Mouse (Mus musculus) lung, embryonic 14.5 days (tissue): ENCODE data around the gene Gm20388. TPM values are rescaled to one million over a fixed set of nuclear protein-coding genes. Genes with fewer than 3 reads are reported as not detected.

Experiments
- ATAC-seq: fragments of 200-750 bp; cut with Nextera tagmentation; 2 replicates; pipeline ENCODE4 v1.8.0; 2017; ENCODE audit warnings: mild to moderate bottlenecking, moderate TSS enrichment, moderate library complexity; ENCODE audit not compliant: insufficient read depth
- DNase-seq: peaks from one replicate; pipeline ENCODE4 v3.0.0-alpha.2; 2015
- H3K27ac ChIP-seq: fragments of 300-500 bp; sonication (generic); 2 replicates; pipeline ENCODE4 v1.5.1; 2014; ENCODE audit warnings: low read depth, mild to moderate bottlenecking, moderate library complexity
- H3K27me3 ChIP-seq: fragments of 300-500 bp; sonication (generic); 2 replicates; pipeline ENCODE4 v1.6.1; 2014; ENCODE audit warnings: low read length, control low read depth; ENCODE audit not compliant: insufficient read depth
- H3K36me3 ChIP-seq: fragments of 300-500 bp; sonication (generic); 2 replicates; pipeline ENCODE4 v1.6.1; 2014; ENCODE audit warnings: control low read depth; ENCODE audit not compliant: insufficient read depth
- H3K4me1 ChIP-seq: fragments of 300-500 bp; sonication (generic); 2 replicates; pipeline ENCODE4 v1.6.1; 2014; ENCODE audit warnings: antibody characterized with exemption, control low read depth; ENCODE audit not compliant: insufficient read depth
- H3K4me2 ChIP-seq: fragments of 300-500 bp; sonication (generic); 2 replicates; pipeline ENCODE4 v1.6.1; 2014; ENCODE audit warnings: mild to moderate bottlenecking
- H3K4me3 ChIP-seq: fragments of 300-500 bp; sonication (generic); 2 replicates; pipeline ENCODE4 v1.5.1; 2014; ENCODE audit warnings: low read depth, low read length
- H3K9ac ChIP-seq: fragments of 300-500 bp; sonication (generic); 2 replicates; pipeline ENCODE4 v1.6.1; 2014
- H3K9me3 ChIP-seq: fragments of 300-500 bp; sonication (generic); 2 replicates; pipeline ENCODE4 v1.6.1; 2016; ENCODE audit warnings: low read depth, low read length, control low read depth
- CTCF ChIP-seq: IDR thresholded peaks from 2 replicates; pipeline ENCODE4 v1.5.1; 2016; ENCODE audit warnings: antibody characterized with exemption, low read depth
- WGBS: fragments of 180-500 bp; shearing (Covaris S2); extraction: QIAGEN DNeasy Blood & Tissue Kit; methylation state at CpG from one replicate; pipeline ENCODE4 v1.1.7; 2014; 5-methylcytosine and 5-hydroxymethylcytosine counted together
- polyA plus RNA-seq: library from polyadenylated mRNA; unstranded; fragments of >200 nt; fragmentation: Nextera tagmentation; extraction: Ambion mirVana; gene quantifications from 2 replicates; pipeline ENCODE4 v1.2.1, GENCODE M21; 2014

Gene Gm20388
- polyA plus RNA-seq, 1 experiment from 2014 or later = not detected

DNA sequence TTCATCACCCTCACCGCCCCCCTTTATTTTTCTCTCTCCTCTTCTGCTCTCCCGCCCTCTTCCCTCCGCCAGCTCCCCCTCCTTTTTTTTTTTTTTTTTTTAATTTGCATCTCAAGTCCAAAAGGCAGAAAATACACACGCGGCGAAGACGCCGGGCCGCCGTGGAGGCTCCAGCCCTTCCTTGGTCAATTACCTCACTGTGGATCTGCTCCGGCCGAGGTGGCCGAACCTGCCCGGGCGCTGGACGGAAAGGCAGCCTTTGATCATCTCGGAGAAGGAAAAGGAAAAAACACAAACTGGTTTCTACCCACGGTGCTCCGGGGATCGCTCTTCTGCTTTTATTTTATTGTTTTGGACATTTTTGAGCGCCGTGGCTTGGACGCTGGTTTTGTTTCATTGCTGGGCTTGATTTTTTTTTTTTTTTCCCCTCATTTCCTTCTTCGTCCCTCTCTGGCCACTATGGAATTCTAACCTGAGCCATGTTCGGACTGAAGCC is 578.0 kb downstream of the Gm20388 start:
- 0% methylated on average over 25 of the region's 25 CpGs for WGBS
- no peak for DNase-seq

GRCm38 (mm10) chr8:120489142-120489754 is 578.6 kb downstream of the Gm20388 start:
- peaks cover 61% of the 10 kb centered on the region for H3K4me1 ChIP-seq
- peak overlapping the region; percentile 85 for H3K9ac ChIP-seq
- H3K4me3 ChIP-seq = peak overlapping the region; percentile 78
- H3K9me3 ChIP-seq = no peaks in the 10 kb centered on the region
- no peak for ATAC-seq
- no peak for TF ChIP-seq CTCF
- H3K4me2 ChIP-seq = peak overlapping the region; percentile 99
- under 1% methylated on average over 73 of the region's 73 CpGs for WGBS
- DNase-seq = peak; percentile 60
- 0 out of 2 replicates have a peak, but pooled peaks cover 3% of the 10 kb centered on the region for H3K27me3 ChIP-seq
- H3K27ac ChIP-seq = peak overlapping the region; percentile 97
- H3K36me3 ChIP-seq = no peaks in the 10 kb centered on the region

More for the DNA sequence above, 578.0 kb downstream of the Gm20388 start:
- peak overlapping the region; percentile 99 for H3K4me2 ChIP-seq
- H3K4me3 ChIP-seq = peak overlapping the region; percentile 78
- no peak for TF ChIP-seq CTCF
- H3K27ac ChIP-seq = peak overlapping the region; percentile 97
- H3K9me3 ChIP-seq = no peaks in the 10 kb centered on the region
- 0 out of 2 replicates have a peak, but pooled peaks cover 3% of the 10 kb centered on the region for H3K27me3 ChIP-seq
- H3K9ac ChIP-seq = peak overlapping the region; percentile 85
- no peaks in the 10 kb centered on the region for H3K36me3 ChIP-seq
- H3K4me1 ChIP-seq = peaks cover 56% of the 10 kb centered on the region
- no peak for ATAC-seq

DNA sequence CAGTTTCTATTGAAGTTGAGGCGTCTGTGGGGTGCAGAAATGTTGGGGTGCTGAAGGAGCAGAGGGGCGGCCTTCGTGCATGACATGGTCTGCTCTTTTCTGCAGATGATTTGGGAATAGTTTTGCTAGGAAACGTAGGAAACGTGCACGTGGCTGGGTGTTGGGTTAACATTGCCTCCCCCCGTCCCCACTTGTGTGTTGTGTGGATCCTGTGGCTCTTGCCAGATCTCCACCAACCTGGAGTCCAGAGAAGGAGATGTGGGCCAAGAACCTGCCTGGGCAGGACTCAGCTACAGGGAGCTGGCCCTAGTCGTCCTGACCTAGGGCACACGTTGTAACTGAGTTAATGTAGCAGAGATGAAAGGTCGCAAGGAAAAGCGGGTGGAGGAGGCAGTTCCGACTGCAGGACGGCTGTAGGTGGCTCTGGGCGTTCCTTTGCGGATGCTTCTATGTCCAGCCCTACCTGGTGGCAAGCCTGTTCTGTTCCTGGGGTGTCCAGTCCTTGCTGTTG is 579.2 kb downstream of the Gm20388 start:
- Histone ChIP-seq H3K4me1 (peaks cover 67% of the 10 kb centered on the region), H3K4me3 (peak overlapping the region; percentile 78), H3K27ac (peak overlapping the region; percentile 63)

GRCm38 (mm10) chr8:120490354-120491141 is 579.9 kb downstream of the Gm20388 start:
- Histone ChIP-seq H3K4me2 (peak overlapping the region; percentile 99), H3K9ac (peak overlapping the region; percentile 85), H3K4me3 (peak overlapping the region; percentile 78), H3K27me3 (no peaks in the 10 kb centered on the region), H3K27ac (peak overlapping the region; percentile 63), H3K4me1 (peaks cover 69% of the 10 kb centered on the region), H3K9me3 (no peaks in the 10 kb centered on the region), H3K36me3 (no peaks in the 10 kb centered on the region)
- ATAC-seq (no peak), DNase-seq (no peak)
- WGBS = 34% methylated on average over 12 of the region's 12 CpGs
- TF ChIP-seq CTCF = no peak

More for the DNA sequence above, 579.2 kb downstream of the Gm20388 start:
- Histone ChIP-seq H3K4me2 (peak overlapping the region; percentile 99), H3K9me3 (no peaks in the 10 kb centered on the region), H3K27me3 (no peaks in the 10 kb centered on the region), H3K9ac (peak overlapping the region; percentile 85), H3K36me3 (no peaks in the 10 kb centered on the region)
- no peak for TF ChIP-seq CTCF
- 13% methylated on average over 15 of the region's 15 CpGs for WGBS
- DNase-seq (no peak), ATAC-seq (no peak)

- Histone ChIP-seq H3K4me1 (peaks cover 69% of the 10 kb centered on the region), H3K9ac (no peak overlapping the region), H3K27me3 (no peaks in the 10 kb centered on the region), H3K4me2 (peak overlapping the region; percentile 99), H3K36me3 (no peaks in the 10 kb centered on the region), H3K27ac (peak overlapping the region; percentile 31; the same call in 1 of the 2 replicates), H3K9me3 (no peaks in the 10 kb centered on the region), H3K4me3 (peak overlapping the region; percentile 78)
- TF ChIP-seq CTCF = no peak; the same call in 1 of the 2 replicates
- ATAC-seq = no peak
- WGBS = 58% methylated on average over 5 of the region's 5 CpGs
- no peak for DNase-seq
Observed at GRCm38 (mm10) chr8:120491166-120491793, 580.6 kb downstream of the Gm20388 start.

DNA sequence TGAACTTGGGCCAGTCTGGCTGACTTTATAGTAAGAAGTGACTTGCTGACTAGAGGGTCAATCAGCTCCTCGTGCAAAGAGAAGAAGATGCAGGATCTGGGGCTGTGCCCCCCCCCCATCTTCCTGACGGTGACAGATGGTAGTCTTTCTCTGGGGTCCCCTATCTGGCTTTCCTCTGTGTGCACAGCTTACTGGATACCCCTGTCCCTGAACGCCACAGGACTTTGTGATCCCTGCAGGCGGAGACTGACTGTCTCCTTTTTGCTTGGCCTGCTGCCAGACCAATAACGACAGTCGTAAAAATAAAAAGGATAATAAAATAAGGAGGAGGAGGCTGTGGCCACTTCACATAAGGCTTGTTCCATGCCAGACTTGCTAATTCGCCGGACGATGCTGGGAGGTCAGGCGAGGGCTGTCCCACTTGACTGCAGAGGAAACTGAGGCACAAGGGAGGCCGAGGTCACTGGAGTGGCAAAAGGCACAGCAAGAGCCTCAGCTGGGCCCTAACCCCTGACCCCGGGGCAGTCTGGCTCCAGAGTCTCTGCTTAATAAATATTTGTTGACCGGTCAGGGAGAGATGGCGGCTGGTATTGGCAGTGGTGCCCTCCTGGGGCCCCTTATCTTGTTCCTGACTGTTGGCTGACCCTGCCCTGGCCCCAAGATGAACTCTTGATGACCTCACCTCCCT is 581.7 kb downstream of the Gm20388 start:
- H3K4me2 ChIP-seq = peak overlapping the region; percentile 99; the same call in 1 of the 2 replicates
- 19% methylated on average over 14 of the region's 14 CpGs for WGBS
- TF ChIP-seq CTCF = no peak
- ATAC-seq = no peak
- no peaks in the 10 kb centered on the region for H3K36me3 ChIP-seq
- H3K9ac ChIP-seq = no peak overlapping the region
- DNase-seq = peak; percentile 80
- H3K27me3 ChIP-seq = no peaks in the 10 kb centered on the region
- H3K9me3 ChIP-seq = no peaks in the 10 kb centered on the region
- no peak overlapping the region for H3K27ac ChIP-seq
- peaks cover 70% of the 10 kb centered on the region for H3K4me1 ChIP-seq
- H3K4me3 ChIP-seq = no peak overlapping the region
